Mouse (Mus musculus): ENCODE results near the gene Cdkl2.

- TF ChIP-seq POLR2A (IDR thresholded peaks at IDR 0.05; ENCODE audit: extremely low read depth, insufficient read depth, low read length) = no peak
- no peak for TF ChIP-seq CTCF (IDR thresholded peaks at IDR 0.05; ENCODE audit: extremely low read depth, insufficient read depth, low read length)
Observed at GRCm38 (mm10) chr5:91956991-91957760, 86.5 kb downstream of the Cdkl2 start.
